Comparison of ENCODE assay signal across 8 mouse cellular contexts in the genomic region with DNA sequence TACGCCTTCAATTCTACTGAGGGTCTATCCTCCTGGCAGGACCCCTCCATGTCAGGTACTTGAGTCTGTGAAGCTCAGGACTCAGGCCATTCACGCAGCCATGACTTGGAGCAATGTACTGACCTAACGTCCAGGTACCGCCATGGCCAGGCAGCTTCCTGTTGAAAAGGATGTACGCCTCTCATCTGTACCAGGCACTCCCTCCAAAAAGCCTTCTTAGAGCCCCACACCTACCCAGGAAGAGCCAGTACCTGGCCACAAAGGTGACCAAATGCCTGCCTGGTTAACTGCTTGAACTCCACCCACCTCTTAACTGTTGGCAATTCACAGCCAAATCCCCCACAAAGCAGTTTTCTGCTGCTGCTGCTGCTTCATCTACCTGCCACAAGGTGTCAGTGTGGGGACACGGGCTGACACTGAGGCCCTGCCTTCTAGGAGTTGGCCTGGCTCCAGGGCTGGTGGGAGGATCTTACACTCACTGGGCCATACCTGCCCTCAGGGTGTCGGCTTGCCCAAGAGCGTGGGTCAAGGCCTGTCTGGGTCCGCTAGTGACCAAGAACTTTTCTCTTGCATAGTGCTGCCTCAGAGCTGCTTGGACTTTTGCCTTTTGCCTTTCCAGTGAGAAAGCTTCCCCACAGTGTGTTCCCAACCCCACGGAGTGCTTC. TPM values are rescaled to one million over a fixed set of nuclear protein-coding genes. Genes with fewer than 3 reads are reported as not detected.
DNase-seq lines count a peak whose midpoint lies in the region; ATAC-seq lines count a peak whose summit lies in the region.

No protein-coding gene starts in this region.

- DNase-seq in adrenal gland, adult (ENCODE audit: inconsistent age in 2 of 2, low spot score in 1 of 2), result peak; percentile 86 to 93
- DNase-seq in embryo, embryonic 10.5 days (ENCODE audit: low spot score), result peak; percentile 87
- DNase-seq in gastrocnemius, postnatal 25 days, result peak; percentile 57
- peak; percentile 81 for DNase-seq in intestine, embryonic 14.5 days (ENCODE audit: low spot score)
- peak; percentile 59 to 91 for DNase-seq in left cerebral cortex, postnatal 10 days (ENCODE audit: extremely low spot score in 1 of 2, low spot score in 2 of 2)
- DNase-seq in right cerebral cortex, postnatal 25 days, result peak; percentile 64
- DNase-seq in urinary bladder, postnatal 25 days (ENCODE audit: low spot score), result peak; percentile 79

- H3K27me3 ChIP-seq in intestine, embryonic 14.5 days (replicated peaks; ENCODE audit: control insufficient read depth, insufficient read depth, low read length), result no peaks in the 10 kb centered on the region

- no peak overlapping the region for H3K27ac ChIP-seq in intestine, embryonic 14.5 days (ENCODE audit: low read depth)

- no peak overlapping the region for H3K4me3 ChIP-seq in intestine, embryonic 14.5 days (ENCODE audit: low read depth, low read length)

- intact Hi-C loops in left cerebral cortex, postnatal 10 days (cut with DNase I), result loop anchor here (2.0 kb wide), 1 partner anchor 60 kb away; no protein-coding TSS in a partner anchor

- H3K9ac ChIP-seq in intestine, embryonic 14.5 days (ENCODE audit: low read length), result no peak overlapping the region

- no peak overlapping the region for H3K4me2 ChIP-seq in intestine, embryonic 14.5 days (ENCODE audit: low read length)

- H3K9me3 ChIP-seq in intestine, embryonic 14.5 days (ENCODE audit: control insufficient read depth, low read length), result no peaks in the 10 kb centered on the region

- no peaks in the 10 kb centered on the region for H3K36me3 ChIP-seq in intestine, embryonic 14.5 days (ENCODE audit: control insufficient read depth, insufficient read depth, low read length)

- WGBS in intestine, embryonic 14.5 days, result 43% methylated on average over 10 of the region's 10 CpGs

- peak; percentile 78 for ATAC-seq in intestine, embryonic 14.5 days (replicated peaks; ENCODE audit: low FRiP score, low TSS enrichment, low read depth)
- peak; percentile 94 for ATAC-seq in megakaryocyte-erythroid progenitor cell, adult 5-6 weeks (replicated peaks; ENCODE audit: low FRiP score, low TSS enrichment, poor library complexity, severe bottlenecking)

- no peaks in the 10 kb centered on the region for H3K4me1 ChIP-seq in intestine, embryonic 14.5 days (replicated peaks; ENCODE audit: control insufficient read depth, insufficient read depth, low read length)

RNA-seq across cellular contexts. Expression of a gene that starts 26.2 kb away (rescaled TPM):
- total RNA-seq in gastrocnemius, postnatal 25 days (2021), result 1 to 10 TPM; 3.0 to 3.8 TPM
- polyA plus RNA-seq in intestine, embryonic 14.5 days (2014; fragmentation: Nextera tagmentation; extraction: Ambion mirVana), result 1.3 and 1.4 TPM in 2 replicates
- total RNA-seq in left cerebral cortex, postnatal 10 days (2021), result 1 to 10 TPM in 1 of 2 experiments, under 1 TPM in 1; 0.75 to 1.0 TPM
- not detected in 2 replicates for total RNA-seq in megakaryocyte-erythroid progenitor cell, adult 5-6 weeks (2014; fragmentation: Nextera tagmentation)
- total RNA-seq in megakaryocyte-erythroid progenitor cell, adult 5-6 weeks (2017), result not detected in 2 replicates

RNA-seq across cellular contexts. Expression of a gene that starts 35.9 kb away (rescaled TPM):
- not detected for total RNA-seq in gastrocnemius, postnatal 25 days (2021)
- polyA plus RNA-seq in intestine, embryonic 14.5 days (2014; fragmentation: Nextera tagmentation; extraction: Ambion mirVana), result 0.18 TPM in 1 of 2 replicates, not detected in the other
- under 1 TPM; 0.39 to 0.49 TPM for total RNA-seq in left cerebral cortex, postnatal 10 days (2021)
- total RNA-seq in megakaryocyte-erythroid progenitor cell, adult 5-6 weeks (2014; fragmentation: Nextera tagmentation), result not detected in 2 replicates
- total RNA-seq in megakaryocyte-erythroid progenitor cell, adult 5-6 weeks (2017), result not detected in 2 replicates

RNA-seq across cellular contexts. Expression of a gene that starts 40.9 kb away (rescaled TPM):
- total RNA-seq in gastrocnemius, postnatal 25 days (2021), result 10 to 100 TPM; 11.2 to 16.5 TPM
- polyA plus RNA-seq in intestine, embryonic 14.5 days (2014; fragmentation: Nextera tagmentation; extraction: Ambion mirVana), result 12.4 and 17.6 TPM in 2 replicates
- total RNA-seq in left cerebral cortex, postnatal 10 days (2021), result 1 to 10 TPM; 1.4 to 1.8 TPM
- total RNA-seq in megakaryocyte-erythroid progenitor cell, adult 5-6 weeks (2014; fragmentation: Nextera tagmentation), result not detected in 2 replicates
- not detected in 2 replicates for total RNA-seq in megakaryocyte-erythroid progenitor cell, adult 5-6 weeks (2017)

Comparison
In these comparisons a context has a peak if more than half of its experiments do, and no peak if none do; other contexts are left out.
1. RNA of a gene that starts 40.9 kb away (total RNA-seq): 11.2 to 16.5 TPM in gastrocnemius, postnatal 25 days; 1.4 to 1.8 TPM in left cerebral cortex, postnatal 10 days and not detected in megakaryocyte-erythroid progenitor cell, adult 5-6 weeks; every median in the first group is over 4 times any median in the second.
2. Peak in every context shown above with its lines, with median percentiles within 50 percentile points of each other: DNase-seq.